Mouse (Mus musculus) liver, adult (tissue): ENCODE results near the gene Il17re.

ENCODE experiments used
- GATA4 ChIP-seq: IDR thresholded peaks from 2 replicates; pipeline ENCODE4 v1.6.1; 2014; ENCODE audit warnings: mild to moderate bottlenecking, low read length; ENCODE audit not compliant: insufficient replicate concordance

Il17re gene

GRCm38 (mm10) chr6:113437135-113437534 lies 21.1 kb upstream of the Il17re start:
- no peak for TF ChIP-seq GATA4

GRCm38 (mm10) chr6:113438721-113439430 lies 19.4 kb upstream of the Il17re start:
- TF ChIP-seq GATA4, result no peak

- no peak for TF ChIP-seq GATA4
Observed at GRCm38 (mm10) chr6:113440686-113441085, 17.6 kb upstream of the Il17re start.

GRCm38 (mm10) chr6:113441147-113441680 lies 17.1 kb upstream of the Il17re start:
- TF ChIP-seq GATA4, result no peak

GRCm38 (mm10) chr6:113442087-113442441 lies 16.2 kb upstream of the Il17re start:
- no peak for TF ChIP-seq GATA4

GRCm38 (mm10) chr6:113442442-113443090 lies 15.7 kb upstream of the Il17re start, which contains the start of gene Jagn1:
TSS of gene Jagn1 (plus strand) at chr6:113442569.
- no peak for TF ChIP-seq GATA4

- no peak for TF ChIP-seq GATA4
Observed at GRCm38 (mm10) chr6:113443091-113443490, 15.2 kb upstream of the Il17re start.

GRCm38 (mm10) chr6:113444207-113444965 lies 13.9 kb upstream of the Il17re start:
- no peak for TF ChIP-seq GATA4

GRCm38 (mm10) chr6:113447639-113448038 lies 10.6 kb upstream of the Il17re start:
- no peak for TF ChIP-seq GATA4

GRCm38 (mm10) chr6:113451839-113452238 lies 6.4 kb upstream of the Il17re start:
- TF ChIP-seq GATA4, result no peak

- TF ChIP-seq GATA4, result no peak
Observed at GRCm38 (mm10) chr6:113455007-113455406, 3.3 kb upstream of the Il17re start.

GRCm38 (mm10) chr6:113458635-113459034 lies 351 bp downstream of the Il17re start:
- TF ChIP-seq GATA4, result no peak

- TF ChIP-seq GATA4, result no peak
Observed at GRCm38 (mm10) chr6:113464040-113464439, 5.8 kb downstream of the Il17re start.

GRCm38 (mm10) chr6:113465602-113466001 lies 7.3 kb downstream of the Il17re start:
- no peak for TF ChIP-seq GATA4

- TF ChIP-seq GATA4, result no peak
Observed at GRCm38 (mm10) chr6:113468512-113468911, 10.2 kb downstream of the Il17re start.

- TF ChIP-seq GATA4, result no peak
Observed at GRCm38 (mm10) chr6:113469021-113469420, 10.7 kb downstream of the Il17re start.
